Mouse (Mus musculus) heart, embryonic 16.5 days (tissue): ENCODE results near the gene Morf4l1. TPM values are rescaled to one million over a fixed set of nuclear protein-coding genes. Genes with fewer than 3 reads are reported as not detected.
"Not testable (repeated sequence)": the region's sequence is repeated elsewhere in the genome, so short reads cannot be mapped to it uniquely, and the experiment has no call there.

Experiments
- ATAC-seq: fragments of 200-750 bp; cut with Nextera tagmentation; replicated peaks from 2 replicates; pipeline ENCODE4 v1.8.0; 2017; ENCODE audit warnings: moderate number of reproducible peaks; ENCODE audit not compliant: insufficient read depth, low FRiP score; ENCODE audit errors: extremely low read depth
- H3K27ac ChIP-seq: fragments of 300-500 bp; sonication (generic); 2 replicates; pipeline ENCODE4 v1.5.1; 2014; ENCODE audit warnings: mild to moderate bottlenecking, low read length, control low read depth, moderate library complexity
- H3K27me3 ChIP-seq: fragments of 300-500 bp; sonication (generic); 2 replicates; pipeline ENCODE4 v1.6.1; 2014; ENCODE audit warnings: low read length, mixed read lengths; ENCODE audit not compliant: control insufficient read depth, insufficient read depth
- H3K36me3 ChIP-seq: fragments of 300-500 bp; sonication (generic); 2 replicates; pipeline ENCODE4 v1.6.1; 2014; ENCODE audit not compliant: control insufficient read depth, insufficient read depth
- H3K4me1 ChIP-seq: fragments of 300-500 bp; sonication (generic); 2 replicates; pipeline ENCODE4 v1.6.1; 2014; ENCODE audit warnings: low read length, mixed read lengths; ENCODE audit not compliant: control insufficient read depth, insufficient read depth
- H3K4me2 ChIP-seq: fragments of 300-500 bp; sonication (generic); 2 replicates; pipeline ENCODE4 v1.6.1; 2014; ENCODE audit warnings: low read depth, mild to moderate bottlenecking, control low read depth, low read length
- H3K4me3 ChIP-seq: fragments of 300-500 bp; sonication (generic); 2 replicates; pipeline ENCODE4 v1.5.1; 2014; ENCODE audit warnings: mild to moderate bottlenecking, control low read depth, low read length
- H3K9ac ChIP-seq: fragments of 300-500 bp; sonication (generic); 2 replicates; pipeline ENCODE4 v1.6.1; 2014; ENCODE audit warnings: low read length, control low read depth
- H3K9me3 ChIP-seq: fragments of 300-500 bp; sonication (generic); replicated peaks from 2 replicates; pipeline ENCODE4 v1.6.1; 2016; ENCODE audit warnings: low read length; ENCODE audit not compliant: control insufficient read depth
- WGBS: fragments of 180-500 bp; shearing (Covaris S2); extraction: QIAGEN DNeasy Blood & Tissue Kit; methylation state at CpG from one replicate; pipeline ENCODE4 v1.1.7; 2014; 5-methylcytosine and 5-hydroxymethylcytosine counted together
- polyA plus RNA-seq: library from polyadenylated mRNA; unstranded; fragments of >200 nt; fragmentation: Nextera tagmentation; extraction: Ambion mirVana; gene quantifications from 2 replicates; pipeline ENCODE4 v1.2.1, GENCODE M21; 2015

Gene Morf4l1
- polyA plus RNA-seq, 1 experiment from 2014 or later = 363 TPM

GRCm38 (mm10) chr9:90100760-90101159 lies 13.8 kb downstream of the Morf4l1 start:
- no peak overlapping the region for H3K4me2 ChIP-seq
- H3K36me3 ChIP-seq = peaks cover 62% of the 10 kb centered on the region
- 59% methylated on average over 2 of the region's 2 CpGs for WGBS
- H3K9me3 ChIP-seq = no peaks in the 10 kb centered on the region
- H3K4me1 ChIP-seq = no peaks in the 10 kb centered on the region
- ATAC-seq = no peak
- no peak overlapping the region for H3K9ac ChIP-seq
- no peak overlapping the region for H3K4me3 ChIP-seq
- no peak overlapping the region for H3K27ac ChIP-seq
- H3K27me3 ChIP-seq = no peaks in the 10 kb centered on the region

GRCm38 (mm10) chr9:90098934-90099333 lies 15.6 kb downstream of the Morf4l1 start:
- H3K27ac ChIP-seq = no peak overlapping the region
- WGBS = 86% methylated on average over 5 of the region's 5 CpGs
- H3K9me3 ChIP-seq = no peaks in the 10 kb centered on the region
- H3K27me3 ChIP-seq = no peaks in the 10 kb centered on the region
- no peak for ATAC-seq
- no peaks in the 10 kb centered on the region for H3K4me1 ChIP-seq
- H3K4me3 ChIP-seq = no peak overlapping the region
- no peak overlapping the region for H3K9ac ChIP-seq
- peaks cover 64% of the 10 kb centered on the region for H3K36me3 ChIP-seq
- no peak overlapping the region for H3K4me2 ChIP-seq

- Histone ChIP-seq H3K4me1 (no peaks in the 10 kb centered on the region), H3K27me3 (no peaks in the 10 kb centered on the region), H3K27ac (no peak overlapping the region), H3K9ac (no peak overlapping the region), H3K9me3 (no peaks in the 10 kb centered on the region; the same call in 1 of the 2 replicates), H3K36me3 (peaks cover 39% of the 10 kb centered on the region), H3K4me2 (no peak overlapping the region), H3K4me3 (no peak overlapping the region)
- no peak for ATAC-seq
- 94% methylated on average over 6 of the region's 6 CpGs for WGBS
Measured at GRCm38 (mm10) chr9:90089339-90090104, 25.1 kb downstream of the Morf4l1 start.

GRCm38 (mm10) chr9:90087906-90088485 lies 26.6 kb downstream of the Morf4l1 start:
- Histone ChIP-seq H3K4me1 (no peaks in the 10 kb centered on the region), H3K36me3 (peaks cover 36% of the 10 kb centered on the region), H3K4me2 (no peak overlapping the region), H3K9ac (no peak overlapping the region), H3K4me3 (no peak overlapping the region), H3K27ac (no peak overlapping the region), H3K27me3 (no peaks in the 10 kb centered on the region), H3K9me3 (no peaks in the 10 kb centered on the region; the same call in 1 of the 2 replicates)
- 81% methylated on average over 2 of the region's 2 CpGs for WGBS
- ATAC-seq = no peak

GRCm38 (mm10) chr9:90084766-90085468 lies 29.7 kb downstream of the Morf4l1 start:
- 76% methylated on average over 8 of the region's 8 CpGs for WGBS
- Histone ChIP-seq H3K4me2 (no peak overlapping the region), H3K36me3 (peaks cover 20% of the 10 kb centered on the region), H3K27ac (no peak overlapping the region), H3K4me3 (no peak overlapping the region), H3K4me1 (no peaks in the 10 kb centered on the region), H3K9ac (no peak overlapping the region), H3K27me3 (no peaks in the 10 kb centered on the region), H3K9me3 (no peaks in the 10 kb centered on the region; the same call in 1 of the 2 replicates)
- no peak for ATAC-seq

GRCm38 (mm10) chr9:90084152-90084551 lies 30.4 kb downstream of the Morf4l1 start:
- H3K27me3 ChIP-seq = no peaks in the 10 kb centered on the region
- 85% methylated on average over 3 of the region's 3 CpGs for WGBS
- ATAC-seq = no peak

GRCm38 (mm10) chr9:90082992-90083391 lies 31.6 kb downstream of the Morf4l1 start:
- Histone ChIP-seq H3K9ac (no peak overlapping the region), H3K4me1 (no peaks in the 10 kb centered on the region), H3K4me3 (no peak overlapping the region), H3K36me3 (peaks cover 9% of the 10 kb centered on the region), H3K27me3 (no peaks in the 10 kb centered on the region), H3K4me2 (no peak overlapping the region), H3K9me3 (no peaks in the 10 kb centered on the region; the same call in 1 of the 2 replicates), H3K27ac (no peak overlapping the region)
- ATAC-seq = no peak
- 90% methylated on average over 1 of the region's 1 CpGs for WGBS

More at GRCm38 (mm10) chr9:90084152-90084551, 30.4 kb downstream of the Morf4l1 start:
- Histone ChIP-seq H3K36me3 (peaks cover 13% of the 10 kb centered on the region), H3K4me2 (no peak overlapping the region), H3K9me3 (no peaks in the 10 kb centered on the region; the same call in 1 of the 2 replicates), H3K4me3 (no peak overlapping the region), H3K4me1 (no peaks in the 10 kb centered on the region), H3K27ac (no peak overlapping the region), H3K9ac (no peak overlapping the region)

GRCm38 (mm10) chr9:90081961-90082360 lies 32.6 kb downstream of the Morf4l1 start:
- not testable (repeated sequence) for H3K4me2 ChIP-seq, H3K27ac ChIP-seq, H3K9ac ChIP-seq, H3K4me3 ChIP-seq, ATAC-seq, H3K36me3 ChIP-seq, H3K27me3 ChIP-seq, H3K4me1 ChIP-seq, H3K9me3 ChIP-seq
- 70% methylated on average over 6 of the region's 6 CpGs for WGBS
